Mouse (Mus musculus): Measurements from ENCODE around the gene Cul1.
A peak's percentile ranks its signal among the peaks of the same experiment; 100 is the strongest.
"Not testable (repeated sequence)": the region's sequence is repeated elsewhere in the genome, so short reads cannot be mapped to it uniquely, and the experiment has no call there.

The Cul1 gene

GRCm38 (mm10) chr6:47453098-47453497, at the start of gene Cul1:
Gene Cul1, plus strand, starts transcription at chr6:47453398.
- DNase-seq: no peak

GRCm38 (mm10) chr6:47404419-47405382, 48.5 kb upstream of the Cul1 start:
- peak; percentile 17 for DNase-seq

- no peak for DNase-seq
These were observed 40.2 kb upstream of the Cul1 start for GRCm38 (mm10) chr6:47412886-47413606.

GRCm38 (mm10) chr6:47413656-47414055, 39.5 kb upstream of the Cul1 start:
- no peak for DNase-seq

GRCm38 (mm10) chr6:47418691-47419090, 34.5 kb upstream of the Cul1 start:
- DNase-seq: peak; percentile 17

- DNase-seq: no peak
These were observed 33.0 kb upstream of the Cul1 start for GRCm38 (mm10) chr6:47420156-47420555.

GRCm38 (mm10) chr6:47421221-47421620, 32.0 kb upstream of the Cul1 start:
- no peak for DNase-seq

GRCm38 (mm10) chr6:47426136-47426535, 27.1 kb upstream of the Cul1 start:
- DNase-seq: no peak

- not testable (repeated sequence) for DNase-seq
These were observed 26.6 kb upstream of the Cul1 start for GRCm38 (mm10) chr6:47426556-47426955.

- DNase-seq: not testable (repeated sequence)
These were observed 20.4 kb upstream of the Cul1 start for GRCm38 (mm10) chr6:47432795-47433194.

- no peak for DNase-seq
These were observed 13.1 kb upstream of the Cul1 start for GRCm38 (mm10) chr6:47440080-47440479.

GRCm38 (mm10) chr6:47447658-47448057, 5.5 kb upstream of the Cul1 start:
- no peak for DNase-seq

- DNase-seq: peak; percentile 62
These were observed 428 bp downstream of the Cul1 start for GRCm38 (mm10) chr6:47453522-47454130.

- DNase-seq: peak; percentile 84
These were observed 955 bp downstream of the Cul1 start for GRCm38 (mm10) chr6:47454131-47454574.

GRCm38 (mm10) chr6:47454575-47455571, 1.7 kb downstream of the Cul1 start:
- DNase-seq: peak; percentile 67

- no peak for DNase-seq
These were observed 2.6 kb downstream of the Cul1 start for GRCm38 (mm10) chr6:47455843-47456242.

GRCm38 (mm10) chr6:47456853-47457252, 3.7 kb downstream of the Cul1 start:
- no peak for DNase-seq

- no peak for DNase-seq
These were observed 12.2 kb downstream of the Cul1 start for GRCm38 (mm10) chr6:47465400-47465799.

- no peak for DNase-seq
These were observed 13.3 kb downstream of the Cul1 start for GRCm38 (mm10) chr6:47466488-47466887.

- DNase-seq: no peak
These were observed 13.9 kb downstream of the Cul1 start for GRCm38 (mm10) chr6:47467058-47467457.

- no peak for DNase-seq
These were observed 16.6 kb downstream of the Cul1 start for GRCm38 (mm10) chr6:47469760-47470159.

- DNase-seq: no peak
These were observed 19.2 kb downstream of the Cul1 start for GRCm38 (mm10) chr6:47472444-47472843.
